Mouse (Mus musculus): Measurements from ENCODE around the gene Farp1.

Gene Farp1

GRCm38 (mm10) chr14:121057750-121058149 lies 22.8 kb downstream of the Farp1 start:
- no peak for DNase-seq (ENCODE audit: low read depth, low spot score)

- DNase-seq (ENCODE audit: low read depth, low spot score), result no peak
Observed at GRCm38 (mm10) chr14:121058481-121058880, 23.5 kb downstream of the Farp1 start.

GRCm38 (mm10) chr14:121059266-121059665 lies 24.3 kb downstream of the Farp1 start:
- peak; percentile 87 for DNase-seq (ENCODE audit: low read depth, low spot score)

GRCm38 (mm10) chr14:121060484-121060883 lies 25.5 kb downstream of the Farp1 start:
- no peak for DNase-seq (ENCODE audit: low read depth, low spot score)

GRCm38 (mm10) chr14:121061686-121062085 lies 26.7 kb downstream of the Farp1 start:
- DNase-seq (ENCODE audit: low read depth, low spot score), result peak; percentile 61

GRCm38 (mm10) chr14:121062238-121063082 lies 27.5 kb downstream of the Farp1 start:
- DNase-seq (ENCODE audit: low read depth, low spot score), result no peak

GRCm38 (mm10) chr14:121064726-121065125 lies 29.7 kb downstream of the Farp1 start:
- no peak for DNase-seq (ENCODE audit: low read depth, low spot score)

- peak; percentile 12 for DNase-seq (ENCODE audit: low read depth, low spot score)
Observed at GRCm38 (mm10) chr14:121073093-121073866, 38.3 kb downstream of the Farp1 start.

- peak; percentile 75 for DNase-seq (ENCODE audit: low read depth, low spot score)
Observed at GRCm38 (mm10) chr14:121074197-121074734, 39.3 kb downstream of the Farp1 start.

- no peak for DNase-seq (ENCODE audit: low read depth, low spot score)
Observed at GRCm38 (mm10) chr14:121080739-121081138, 45.7 kb downstream of the Farp1 start.

GRCm38 (mm10) chr14:121082341-121082740 lies 47.3 kb downstream of the Farp1 start:
- peak; percentile 65 for DNase-seq (ENCODE audit: low read depth, low spot score)

GRCm38 (mm10) chr14:121082793-121083192 lies 47.8 kb downstream of the Farp1 start:
- no peak for DNase-seq (ENCODE audit: low read depth, low spot score)

GRCm38 (mm10) chr14:121083352-121083751 lies 48.4 kb downstream of the Farp1 start:
- DNase-seq (ENCODE audit: low read depth, low spot score), result no peak

- DNase-seq (ENCODE audit: low read depth, low spot score), result no peak
Observed at GRCm38 (mm10) chr14:121092517-121092916, 57.5 kb downstream of the Farp1 start.

GRCm38 (mm10) chr14:121093860-121094259 lies 58.9 kb downstream of the Farp1 start:
- no peak for DNase-seq (ENCODE audit: low read depth, low spot score)

GRCm38 (mm10) chr14:121097640-121098435 lies 62.8 kb downstream of the Farp1 start:
- no peak for DNase-seq (ENCODE audit: low read depth, low spot score)

GRCm38 (mm10) chr14:121099120-121099519 lies 64.1 kb downstream of the Farp1 start:
- no peak for DNase-seq (ENCODE audit: low read depth, low spot score)

- DNase-seq (ENCODE audit: low read depth, low spot score), result no peak
Observed at GRCm38 (mm10) chr14:121099876-121100275, 64.9 kb downstream of the Farp1 start.

- no peak for DNase-seq (ENCODE audit: low read depth, low spot score)
Observed at GRCm38 (mm10) chr14:121100829-121101228, 65.8 kb downstream of the Farp1 start.

GRCm38 (mm10) chr14:121101531-121101930 lies 66.5 kb downstream of the Farp1 start:
- DNase-seq (ENCODE audit: low read depth, low spot score), result no peak

GRCm38 (mm10) chr14:121102599-121102998 lies 67.6 kb downstream of the Farp1 start:
- DNase-seq (ENCODE audit: low read depth, low spot score), result no peak

GRCm38 (mm10) chr14:121103459-121103858 lies 68.5 kb downstream of the Farp1 start:
- no peak for DNase-seq (ENCODE audit: low read depth, low spot score)
